Mouse (Mus musculus) limb, embryonic 12.5 days (tissue): ENCODE data around the gene Nr2e1. TPM values are rescaled to one million over a fixed set of nuclear protein-coding genes. Genes with fewer than 3 reads are reported as not detected.

Experiments
- ATAC-seq: fragments of 200-750 bp; cut with Nextera tagmentation; 2 replicates; pipeline ENCODE4 v1.8.0; 2017; ENCODE audit warnings: low read depth, moderate TSS enrichment; ENCODE audit not compliant: insufficient number of reproducible peaks, insufficient read depth, low FRiP score, low TSS enrichment
- H3K27ac ChIP-seq: fragments of 300-500 bp; sonication (generic); 2 replicates; pipeline ENCODE4 v1.5.1; 2016; ENCODE audit warnings: mild to moderate bottlenecking, moderate library complexity
- H3K27me3 ChIP-seq: fragments of 300-500 bp; sonication (generic); 2 replicates; pipeline ENCODE4 v1.6.1; 2016; ENCODE audit warnings: mild to moderate bottlenecking, moderate library complexity
- H3K36me3 ChIP-seq: fragments of 300-500 bp; sonication (generic); 2 replicates; pipeline ENCODE4 v1.6.1; 2016; ENCODE audit warnings: mild to moderate bottlenecking, moderate library complexity
- H3K4me1 ChIP-seq: fragments of 300-500 bp; sonication (generic); replicated peaks from 2 replicates; pipeline ENCODE4 v1.6.1; 2016
- H3K4me2 ChIP-seq: fragments of 300-500 bp; sonication (generic); 2 replicates; pipeline ENCODE4 v1.6.1; 2016; ENCODE audit warnings: mild to moderate bottlenecking, moderate library complexity
- H3K4me3 ChIP-seq: fragments of 300-500 bp; sonication (generic); replicated peaks from 2 replicates; pipeline ENCODE4 v1.5.1; 2016; ENCODE audit warnings: mild to moderate bottlenecking
- H3K9ac ChIP-seq: fragments of 300-500 bp; sonication (generic); replicated peaks from 2 replicates; pipeline ENCODE4 v1.6.1; 2016; ENCODE audit warnings: mild to moderate bottlenecking, moderate library complexity
- H3K9me3 ChIP-seq: fragments of 300-500 bp; sonication (generic); 2 replicates; pipeline ENCODE4 v1.6.1; 2016; ENCODE audit warnings: mild to moderate bottlenecking, moderate library complexity
- WGBS: fragments of 180-500 bp; shearing (Covaris S2); methylation state at CpG from one replicate; pipeline ENCODE4 v1.1.7; 2016; 5-methylcytosine and 5-hydroxymethylcytosine counted together
- polyA plus RNA-seq: library from polyadenylated mRNA; unstranded; fragments of >200 nt; fragmentation: Nextera tagmentation; extraction: Ambion mirVana; gene quantifications from 2 replicates; pipeline ENCODE4 v1.2.1, GENCODE M21; 2016

Gene Nr2e1
- polyA plus RNA-seq, 1 experiment from 2014 or later = not detected

- Histone ChIP-seq H3K9ac (no peak overlapping the region), H3K27ac (no peak overlapping the region), H3K36me3 (no peaks in the 10 kb centered on the region), H3K4me3 (no peak overlapping the region), H3K9me3 (peaks cover 4% of the 10 kb centered on the region; the same call in 1 of the 2 replicates), H3K4me2 (no peak overlapping the region), H3K4me1 (peaks cover 31% of the 10 kb centered on the region), H3K27me3 (peaks cover 99% of the 10 kb centered on the region)
- 2% methylated on average over 8 of the region's 8 CpGs for WGBS
- no peak for ATAC-seq
Observed at GRCm38 (mm10) chr10:42585156-42585555, 1.7 kb upstream of the Nr2e1 start.

GRCm38 (mm10) chr10:42584436-42584983, 1.1 kb upstream of the Nr2e1 start:
- no peak for ATAC-seq

GRCm38 (mm10) chr10:42583902-42584435, 537 bp upstream of the Nr2e1 start:
- H3K4me3 ChIP-seq = peak overlapping the region; percentile 17; the same call in 1 of the 2 replicates
- H3K36me3 ChIP-seq = no peaks in the 10 kb centered on the region
- peak overlapping the region; percentile 31 for H3K4me2 ChIP-seq
- H3K4me1 ChIP-seq = peaks cover 41% of the 10 kb centered on the region
- no peak overlapping the region for H3K9ac ChIP-seq
- no peak for ATAC-seq
- WGBS = under 1% methylated on average over 32 of the region's 32 CpGs
- H3K9me3 ChIP-seq = peaks cover 4% of the 10 kb centered on the region; the same call in 1 of the 2 replicates
- H3K27ac ChIP-seq = no peak overlapping the region
- peaks cover 99% of the 10 kb centered on the region for H3K27me3 ChIP-seq

More at GRCm38 (mm10) chr10:42584436-42584983, 1.1 kb upstream of the Nr2e1 start:
- no peak overlapping the region for H3K9ac ChIP-seq
- H3K36me3 ChIP-seq = no peaks in the 10 kb centered on the region
- peak overlapping the region; percentile 31 for H3K4me2 ChIP-seq
- H3K4me3 ChIP-seq = peak overlapping the region; percentile 17; the same call in 1 of the 2 replicates
- H3K27me3 ChIP-seq = peaks cover 99% of the 10 kb centered on the region
- peaks cover 38% of the 10 kb centered on the region for H3K4me1 ChIP-seq
- H3K27ac ChIP-seq = no peak overlapping the region
- under 1% methylated on average over 37 of the region's 37 CpGs for WGBS
- H3K9me3 ChIP-seq = peaks cover 4% of the 10 kb centered on the region; the same call in 1 of the 2 replicates

GRCm38 (mm10) chr10:42582566-42583110, 794 bp downstream of the Nr2e1 start:
- Histone ChIP-seq H3K9ac (no peak overlapping the region), H3K4me2 (peak overlapping the region; percentile 17; the same call in 1 of the 2 replicates), H3K9me3 (peaks cover 4% of the 10 kb centered on the region; the same call in 1 of the 2 replicates), H3K4me3 (peak overlapping the region; percentile 24; the same call in 1 of the 2 replicates), H3K36me3 (no peaks in the 10 kb centered on the region), H3K4me1 (peaks cover 41% of the 10 kb centered on the region), H3K27me3 (peaks cover 99% of the 10 kb centered on the region), H3K27ac (no peak overlapping the region)
- ATAC-seq = no peak
- under 1% methylated on average over 44 of the region's 44 CpGs for WGBS

- peaks cover 4% of the 10 kb centered on the region; the same call in 1 of the 2 replicates for H3K9me3 ChIP-seq
- ATAC-seq = no peak
- 0 out of 2 replicates have a peak overlapping the region, but pooled peaks have one; percentile 24 for H3K4me3 ChIP-seq
- H3K27ac ChIP-seq = no peak overlapping the region
- H3K4me2 ChIP-seq = peak overlapping the region; percentile 17; the same call in 1 of the 2 replicates
- H3K27me3 ChIP-seq = peaks cover 99% of the 10 kb centered on the region
- no peak overlapping the region for H3K9ac ChIP-seq
- WGBS = under 1% methylated on average over 45 of the region's 45 CpGs
- no peaks in the 10 kb centered on the region for H3K36me3 ChIP-seq
- H3K4me1 ChIP-seq = peaks cover 41% of the 10 kb centered on the region
Observed at GRCm38 (mm10) chr10:42581694-42582565, 1.5 kb downstream of the Nr2e1 start.

GRCm38 (mm10) chr10:42580951-42581277, 2.5 kb downstream of the Nr2e1 start:
- peaks cover 41% of the 10 kb centered on the region for H3K4me1 ChIP-seq
- no peaks in the 10 kb centered on the region for H3K9me3 ChIP-seq
- no peaks in the 10 kb centered on the region for H3K36me3 ChIP-seq
- no peak for ATAC-seq
- WGBS = 2% methylated on average over 7 of the region's 7 CpGs
- no peak overlapping the region for H3K4me3 ChIP-seq
- H3K9ac ChIP-seq = no peak overlapping the region
- H3K4me2 ChIP-seq = no peak overlapping the region
- no peak overlapping the region for H3K27ac ChIP-seq
- H3K27me3 ChIP-seq = peaks cover 99% of the 10 kb centered on the region

- H3K36me3 ChIP-seq = no peaks in the 10 kb centered on the region
- H3K9me3 ChIP-seq = no peaks in the 10 kb centered on the region
- peaks cover 99% of the 10 kb centered on the region for H3K27me3 ChIP-seq
- under 1% methylated on average over 29 of the region's 29 CpGs for WGBS
- ATAC-seq = no peak
- H3K4me3 ChIP-seq = 0 out of 2 replicates have a peak overlapping the region, but pooled peaks have one; percentile 9
- peak overlapping the region; percentile 21; the same call in 1 of the 2 replicates for H3K4me2 ChIP-seq
- H3K27ac ChIP-seq = no peak overlapping the region
- H3K4me1 ChIP-seq = peaks cover 41% of the 10 kb centered on the region
- H3K9ac ChIP-seq = no peak overlapping the region
Observed at GRCm38 (mm10) chr10:42580131-42580950, 3.1 kb downstream of the Nr2e1 start.

- Histone ChIP-seq H3K4me3 (0 out of 2 replicates have a peak overlapping the region, but pooled peaks have one; percentile 9), H3K9ac (no peak overlapping the region), H3K27me3 (peaks cover 99% of the 10 kb centered on the region), H3K27ac (no peak overlapping the region), H3K36me3 (no peaks in the 10 kb centered on the region), H3K4me1 (peaks cover 40% of the 10 kb centered on the region), H3K9me3 (no peaks in the 10 kb centered on the region), H3K4me2 (peak overlapping the region; percentile 21)
- WGBS = 2% methylated on average over 37 of the region's 41 CpGs
- no peak; the same call in 1 of the 2 replicates for ATAC-seq
Observed at GRCm38 (mm10) chr10:42579475-42580130, 3.8 kb downstream of the Nr2e1 start.

GRCm38 (mm10) chr10:42578698-42579474, 4.5 kb downstream of the Nr2e1 start:
- Histone ChIP-seq H3K9me3 (no peaks in the 10 kb centered on the region), H3K27ac (no peak overlapping the region), H3K4me2 (no peak overlapping the region), H3K4me1 (peaks cover 33% of the 10 kb centered on the region), H3K9ac (no peak overlapping the region), H3K4me3 (no peak overlapping the region), H3K36me3 (no peaks in the 10 kb centered on the region), H3K27me3 (peaks cover 99% of the 10 kb centered on the region)
- ATAC-seq = no peak
- WGBS = under 1% methylated on average over 22 of the region's 22 CpGs
